Mouse (Mus musculus): ENCODE measurements around the gene Fam89b.

GRCm38 (mm10) chr19:5687738-5688137 is 41.7 kb downstream of the Fam89b start:
- no peak for TF ChIP-seq CTCF (IDR thresholded peaks at IDR 0.05; ENCODE audit: low read depth, low read length)
- TF ChIP-seq POLR2A (IDR thresholded peaks at IDR 0.05; ENCODE audit: extremely low read depth, insufficient read depth, low read length): no peak

Measured in liver, adult 2 months (tissue).